Comparison of ENCODE assay signal across 8 mouse cellular contexts in the genomic region with DNA sequence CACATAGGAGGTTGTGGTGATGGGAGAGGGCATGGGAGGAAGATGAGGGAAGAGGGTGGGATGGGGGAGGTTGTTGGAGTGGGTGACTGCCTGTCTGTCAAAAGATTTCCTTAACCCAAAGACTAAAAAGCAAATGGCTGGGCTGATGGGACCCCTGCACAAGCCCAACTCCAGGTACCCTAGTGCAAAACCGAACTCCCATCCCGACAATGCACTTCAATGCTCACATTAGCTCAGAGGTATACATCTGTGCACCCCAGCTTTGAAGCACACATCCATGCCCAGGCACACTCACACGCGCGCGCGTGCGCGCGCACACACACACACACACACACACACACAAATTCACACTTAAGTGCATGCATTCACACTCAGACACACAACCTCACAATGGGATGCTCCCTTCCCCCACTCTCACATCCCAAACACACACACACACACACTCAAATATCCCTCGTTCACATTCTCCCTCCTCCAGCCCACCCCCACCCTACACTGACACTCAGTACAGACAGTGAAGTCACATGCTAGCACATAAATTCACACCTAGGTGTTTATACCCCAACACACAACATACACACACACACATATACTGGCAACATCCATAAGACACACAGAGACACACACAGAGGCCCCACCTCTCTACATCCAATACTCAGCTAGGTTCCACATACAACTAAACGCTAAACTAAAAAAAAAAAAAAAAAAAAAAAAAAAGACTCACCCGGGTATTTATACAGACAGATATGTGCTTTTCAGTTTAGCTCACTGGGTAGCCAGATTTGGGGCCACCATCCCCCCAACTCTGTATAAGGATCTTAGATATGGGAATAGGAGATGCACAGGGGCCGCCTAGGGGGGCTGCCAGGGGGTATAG. TPM values are rescaled to one million over a fixed set of nuclear protein-coding genes. Genes with fewer than 3 reads are reported as not detected.
A peak's percentile ranks its signal among the peaks of the same experiment; 100 is the strongest.
DNase-seq lines count a peak whose midpoint lies in the region; ATAC-seq and TF ChIP-seq lines count a peak whose summit lies in the region.

No protein-coding gene starts in this region.

- H3K4me3 ChIP-seq in kidney, embryonic 14.5 days (ENCODE audit: low read length) = peak overlapping the region; percentile 55
- peak overlapping the region; percentile 63 for H3K4me3 ChIP-seq in embryonic facial prominence, embryonic 10.5 days
- H3K4me3 ChIP-seq in hindbrain, postnatal 0 days (ENCODE audit: low read length) = no peak overlapping the region
- H3K4me3 ChIP-seq in midbrain, embryonic 16.5 days (ENCODE audit: low read depth, low read length) = no peak overlapping the region

- peak overlapping the region; percentile 96 for H3K27ac ChIP-seq in kidney, embryonic 14.5 days (ENCODE audit: low read depth, low read length)
- peak overlapping the region; percentile 95 for H3K27ac ChIP-seq in embryonic facial prominence, embryonic 10.5 days (replicated peaks)
- H3K27ac ChIP-seq in hindbrain, postnatal 0 days = no peak overlapping the region
- H3K27ac ChIP-seq in midbrain, embryonic 16.5 days (ENCODE audit: low read length) = no peak overlapping the region

- 64% methylated on average over 14 of the region's 14 CpGs for WGBS in kidney, embryonic 14.5 days
- 58% methylated on average over 14 of the region's 14 CpGs for WGBS in embryonic facial prominence, embryonic 10.5 days
- 78% methylated on average over 14 of the region's 14 CpGs for WGBS in hindbrain, postnatal 0 days
- 81% methylated on average over 14 of the region's 14 CpGs for WGBS in midbrain, embryonic 16.5 days

- H3K9me3 ChIP-seq in kidney, embryonic 14.5 days (ENCODE audit: control insufficient read depth, low read length) = no peaks in the 10 kb centered on the region
- no peaks in the 10 kb centered on the region for H3K9me3 ChIP-seq in embryonic facial prominence, embryonic 10.5 days
- no peaks in the 10 kb centered on the region for H3K9me3 ChIP-seq in hindbrain, postnatal 0 days (ENCODE audit: low read length)
- H3K9me3 ChIP-seq in midbrain, embryonic 16.5 days (replicated peaks; ENCODE audit: control insufficient read depth, low read length, poor library complexity, severe bottlenecking) = no peaks in the 10 kb centered on the region

- TF ChIP-seq CTCF in hindbrain, postnatal 0 days (IDR thresholded peaks at IDR 0.05; ENCODE audit: low read depth) = no peak

- no peak for ATAC-seq in kidney, embryonic 14.5 days (ENCODE audit: low FRiP score, low TSS enrichment)
- ATAC-seq in hindbrain, postnatal 0 days = no peak
- no peak for ATAC-seq in midbrain, embryonic 16.5 days

- no peak for DNase-seq in kidney, postnatal 36 days
- peak; percentile 53 for DNase-seq in embryonic facial prominence, embryonic 10.5 days (ENCODE audit: low spot score)
- no peak for DNase-seq in hindbrain, postnatal 0 days (ENCODE audit: low spot score)
- DNase-seq in layer of hippocampus, postnatal 10 days (ENCODE audit: low spot score in 2 of 2) = no peak
- DNase-seq in c-Kit-positive CD71-positive TER-119-positive erythroid progenitor cells, embryonic 14.5 days (ENCODE audit: low spot score) = no peak
- DNase-seq in spleen, postnatal 36 days (ENCODE audit: low spot score in 2 of 2) = no peak

- peak overlapping the region; percentile 74 for H3K9ac ChIP-seq in kidney, embryonic 14.5 days (ENCODE audit: low read depth, low read length)
- no peak overlapping the region for H3K9ac ChIP-seq in hindbrain, postnatal 0 days (replicated peaks; ENCODE audit: low read length)
- H3K9ac ChIP-seq in midbrain, embryonic 16.5 days (ENCODE audit: low read depth, low read length) = 0 out of 2 replicates have a peak overlapping the region, but pooled peaks have one; percentile 25

- peak overlapping the region; percentile 69 for H3K4me2 ChIP-seq in kidney, embryonic 14.5 days (replicated peaks; ENCODE audit: low read depth, low read length)
- H3K4me2 ChIP-seq in hindbrain, postnatal 0 days (ENCODE audit: low read depth, low read length) = peak overlapping the region; percentile 38
- H3K4me2 ChIP-seq in midbrain, embryonic 16.5 days (ENCODE audit: low read length) = peak overlapping the region; percentile 25

- peaks cover 45% of the 10 kb centered on the region for H3K4me1 ChIP-seq in kidney, embryonic 14.5 days (ENCODE audit: control insufficient read depth, insufficient read depth, low read length)
- peaks cover 87% of the 10 kb centered on the region for H3K4me1 ChIP-seq in embryonic facial prominence, embryonic 10.5 days
- no peaks in the 10 kb centered on the region; the same call in 1 of the 2 replicates for H3K4me1 ChIP-seq in hindbrain, postnatal 0 days (ENCODE audit: insufficient read depth, low read length)
- peaks cover 19% of the 10 kb centered on the region for H3K4me1 ChIP-seq in midbrain, embryonic 16.5 days (ENCODE audit: control insufficient read depth, insufficient read depth, low read length)

- H3K27me3 ChIP-seq in kidney, embryonic 14.5 days (ENCODE audit: control insufficient read depth, insufficient read depth, low read length) = no peaks in the 10 kb centered on the region; the same call in 1 of the 2 replicates
- H3K27me3 ChIP-seq in embryonic facial prominence, embryonic 10.5 days (replicated peaks; ENCODE audit: low read depth, poor library complexity, severe bottlenecking) = peaks cover 36% of the 10 kb centered on the region
- no peaks in the 10 kb centered on the region for H3K27me3 ChIP-seq in hindbrain, postnatal 0 days (ENCODE audit: insufficient read depth, low read length)
- no peaks in the 10 kb centered on the region for H3K27me3 ChIP-seq in midbrain, embryonic 16.5 days (ENCODE audit: control insufficient read depth, insufficient read depth, low read depth, low read length)

- H3K36me3 ChIP-seq in kidney, embryonic 14.5 days (ENCODE audit: control insufficient read depth, insufficient read depth, low read length) = no peaks in the 10 kb centered on the region
- peaks cover 22% of the 10 kb centered on the region for H3K36me3 ChIP-seq in embryonic facial prominence, embryonic 10.5 days (replicated peaks)
- H3K36me3 ChIP-seq in hindbrain, postnatal 0 days (ENCODE audit: insufficient read depth, low read length) = no peaks in the 10 kb centered on the region
- H3K36me3 ChIP-seq in midbrain, embryonic 16.5 days (ENCODE audit: control insufficient read depth, insufficient read depth, low read length) = peaks cover 12% of the 10 kb centered on the region; the same call in 1 of the 2 replicates

RNA-seq across cellular contexts. Expression of a gene that starts 31.1 kb away (rescaled TPM):
- 142 and 529 TPM in 2 replicates for polyA plus RNA-seq in kidney, embryonic 14.5 days (2014; fragmentation: Nextera tagmentation; extraction: Ambion mirVana)
- polyA plus RNA-seq in embryonic facial prominence, embryonic 10.5 days (2016; fragmentation: Nextera tagmentation; extraction: Ambion mirVana) = 522 and 535 TPM in 2 replicates
- total RNA-seq in hindbrain, postnatal 0 days (2014; rRNA removed) = 302 and 319 TPM in 2 replicates
- polyA plus RNA-seq in hindbrain, postnatal 0 days (2015; fragmentation: Nextera tagmentation; extraction: Ambion mirVana) = 487 and 513 TPM in 2 replicates
- 392 and 415 TPM in 2 replicates for polyA plus RNA-seq in midbrain, embryonic 16.5 days (2015; fragmentation: Nextera tagmentation; extraction: Ambion mirVana)
- 100 to 1,000 TPM; 237 to 239 TPM for total RNA-seq in layer of hippocampus, postnatal 10 days (2021)

RNA-seq across cellular contexts. Expression of a gene that starts 31.8 kb away (rescaled TPM):
- 12.4 and 21.3 TPM in 2 replicates for polyA plus RNA-seq in kidney, embryonic 14.5 days (2014; fragmentation: Nextera tagmentation; extraction: Ambion mirVana)
- 20.2 and 22.5 TPM in 2 replicates for polyA plus RNA-seq in embryonic facial prominence, embryonic 10.5 days (2016; fragmentation: Nextera tagmentation; extraction: Ambion mirVana)
- 49.3 and 55.8 TPM in 2 replicates for total RNA-seq in hindbrain, postnatal 0 days (2014; rRNA removed)
- 24.4 and 25.7 TPM in 2 replicates for polyA plus RNA-seq in hindbrain, postnatal 0 days (2015; fragmentation: Nextera tagmentation; extraction: Ambion mirVana)
- 31.8 and 35.7 TPM in 2 replicates for polyA plus RNA-seq in midbrain, embryonic 16.5 days (2015; fragmentation: Nextera tagmentation; extraction: Ambion mirVana)
- total RNA-seq in layer of hippocampus, postnatal 10 days (2021) = 10 to 100 TPM; 75.1 to 78.9 TPM

RNA-seq across cellular contexts. Expression of a gene that starts 33.2 kb away (rescaled TPM):
- polyA plus RNA-seq in kidney, embryonic 14.5 days (2014; fragmentation: Nextera tagmentation; extraction: Ambion mirVana) = 36.2 and 50.3 TPM in 2 replicates
- polyA plus RNA-seq in embryonic facial prominence, embryonic 10.5 days (2016; fragmentation: Nextera tagmentation; extraction: Ambion mirVana) = 65.8 and 66.4 TPM in 2 replicates
- total RNA-seq in hindbrain, postnatal 0 days (2014; rRNA removed) = 87.6 and 103 TPM in 2 replicates
- 33.3 and 40.3 TPM in 2 replicates for polyA plus RNA-seq in hindbrain, postnatal 0 days (2015; fragmentation: Nextera tagmentation; extraction: Ambion mirVana)
- polyA plus RNA-seq in midbrain, embryonic 16.5 days (2015; fragmentation: Nextera tagmentation; extraction: Ambion mirVana) = 56.3 and 58.7 TPM in 2 replicates
- total RNA-seq in layer of hippocampus, postnatal 10 days (2021) = 10 to 100 TPM; 74.6 to 75.0 TPM

RNA-seq across cellular contexts. Expression of a gene that starts 34.2 kb away (rescaled TPM):
- 8.4 and 11.5 TPM in 2 replicates for polyA plus RNA-seq in kidney, embryonic 14.5 days (2014; fragmentation: Nextera tagmentation; extraction: Ambion mirVana)
- 20.7 and 23.5 TPM in 2 replicates for polyA plus RNA-seq in embryonic facial prominence, embryonic 10.5 days (2016; fragmentation: Nextera tagmentation; extraction: Ambion mirVana)
- 190 and 211 TPM in 2 replicates for total RNA-seq in hindbrain, postnatal 0 days (2014; rRNA removed)
- polyA plus RNA-seq in hindbrain, postnatal 0 days (2015; fragmentation: Nextera tagmentation; extraction: Ambion mirVana) = 87.6 and 96.9 TPM in 2 replicates
- 55.1 and 66.3 TPM in 2 replicates for polyA plus RNA-seq in midbrain, embryonic 16.5 days (2015; fragmentation: Nextera tagmentation; extraction: Ambion mirVana)
- total RNA-seq in layer of hippocampus, postnatal 10 days (2021) = 100 to 1,000 TPM; 715 to 725 TPM

RNA-seq across cellular contexts. Expression of a gene that starts 59.0 kb away (rescaled TPM):
- 64.1 and 64.3 TPM in 2 replicates for polyA plus RNA-seq in kidney, embryonic 14.5 days (2014; fragmentation: Nextera tagmentation; extraction: Ambion mirVana)
- polyA plus RNA-seq in embryonic facial prominence, embryonic 10.5 days (2016; fragmentation: Nextera tagmentation; extraction: Ambion mirVana) = 74.7 and 84.0 TPM in 2 replicates
- total RNA-seq in hindbrain, postnatal 0 days (2014; rRNA removed) = 115 and 138 TPM in 2 replicates
- polyA plus RNA-seq in hindbrain, postnatal 0 days (2015; fragmentation: Nextera tagmentation; extraction: Ambion mirVana) = 90.8 and 92.5 TPM in 2 replicates
- 101 and 107 TPM in 2 replicates for polyA plus RNA-seq in midbrain, embryonic 16.5 days (2015; fragmentation: Nextera tagmentation; extraction: Ambion mirVana)
- 10 to 100 TPM; 64.8 to 64.9 TPM for total RNA-seq in layer of hippocampus, postnatal 10 days (2021)

Comparison
In these comparisons a context has a peak if more than half of its experiments do, and no peak if none do; other contexts are left out.
1. H3K27ac ChIP-seq: peak in kidney, embryonic 14.5 days (single experiment) and embryonic facial prominence, embryonic 10.5 days (single experiment); none in hindbrain, postnatal 0 days (single experiment) and midbrain, embryonic 16.5 days (single experiment).
2. H3K4me3 ChIP-seq: peak in kidney, embryonic 14.5 days (single experiment) and embryonic facial prominence, embryonic 10.5 days (single experiment); none in hindbrain, postnatal 0 days (single experiment) and midbrain, embryonic 16.5 days (single experiment).
3. Peak in every context shown above with its lines, with median percentiles within 50 percentile points of each other: H3K4me2 ChIP-seq.